Mouse (Mus musculus): ENCODE data around the gene Prss2.

GRCm38 (mm10) chr6:41543411-41544050 lies 21.9 kb downstream of the Prss2 start:
- TF ChIP-seq POLR2A (IDR thresholded peaks at IDR 0.05; ENCODE audit: borderline replicate concordance, extremely low read depth, low read depth, low read length), result no peak
- TF ChIP-seq CTCF (IDR thresholded peaks at IDR 0.05; ENCODE audit: insufficient read depth, low read length), result no peak

All from lung, adult 2 months (tissue).